Mouse (Mus musculus) lung, postnatal 0 days (tissue): ENCODE data around the gene Sema6b. TPM values are rescaled to one million over a fixed set of nuclear protein-coding genes. Genes with fewer than 3 reads are reported as not detected.
A peak's percentile ranks its signal among the peaks of the same experiment; 100 is the strongest.

Experiments used
- ATAC-seq: fragments of 200-750 bp; cut with Nextera tagmentation; 2 replicates; pipeline ENCODE4 v1.8.0; 2017; ENCODE audit warnings: moderate library complexity
- DNase-seq: peaks from one replicate; pipeline ENCODE4 v3.0.0-alpha.2; 2016; ENCODE audit warnings: low spot score
- H3K27ac ChIP-seq: fragments of 300-500 bp; sonication (generic); 2 replicates; pipeline ENCODE4 v1.5.1; 2014; ENCODE audit warnings: antibody characterized with exemption, mild to moderate bottlenecking, low read length, mixed read lengths
- H3K27me3 ChIP-seq: fragments of 300-500 bp; sonication (generic); replicated peaks from 2 replicates; pipeline ENCODE4 v1.6.1; 2014; ENCODE audit warnings: low read length, mixed read lengths; ENCODE audit not compliant: insufficient read depth
- H3K36me3 ChIP-seq: fragments of 300-500 bp; sonication (generic); 2 replicates; pipeline ENCODE4 v1.6.1; 2014; ENCODE audit warnings: low read length, mixed read lengths; ENCODE audit not compliant: insufficient read depth
- H3K4me1 ChIP-seq: fragments of 300-500 bp; sonication (generic); 2 replicates; pipeline ENCODE4 v1.6.1; 2014; ENCODE audit warnings: antibody characterized with exemption, low read depth, low read length, mixed read lengths; ENCODE audit not compliant: insufficient read depth
- H3K4me2 ChIP-seq: fragments of 300-500 bp; sonication (generic); replicated peaks from 2 replicates; pipeline ENCODE4 v1.6.1; 2014; ENCODE audit warnings: low read depth, mild to moderate bottlenecking, low read length, moderate library complexity, mixed read lengths
- H3K4me3 ChIP-seq: fragments of 300-500 bp; sonication (generic); 2 replicates; pipeline ENCODE4 v1.5.1; 2014; ENCODE audit warnings: low read depth, low read length
- H3K9ac ChIP-seq: fragments of 300-500 bp; sonication (generic); replicated peaks from 2 replicates; pipeline ENCODE4 v1.6.1; 2014; ENCODE audit warnings: low read depth, mild to moderate bottlenecking
- H3K9me3 ChIP-seq: fragments of 300-500 bp; sonication (generic); 2 replicates; pipeline ENCODE4 v1.6.1; 2016; ENCODE audit warnings: low read length, mixed read lengths
- CTCF ChIP-seq: IDR thresholded peaks from 2 replicates; pipeline ENCODE4 v1.5.1; 2016; ENCODE audit warnings: antibody characterized with exemption, mild to moderate bottlenecking
- EP300 ChIP-seq: IDR thresholded peaks from 2 replicates; pipeline ENCODE4 v1.6.1; 2016; ENCODE audit warnings: antibody characterized with exemption, mild to moderate bottlenecking, control low read depth
- WGBS: fragments of 180-500 bp; shearing (Covaris S2); extraction: QIAGEN DNeasy Blood & Tissue Kit; methylation state at CpG from one replicate; pipeline ENCODE4 v1.1.7; 2014; 5-methylcytosine and 5-hydroxymethylcytosine counted together
- polyA plus RNA-seq: library from polyadenylated mRNA; unstranded; fragments of >200 nt; fragmentation: Nextera tagmentation; extraction: Ambion mirVana; gene quantifications from 2 replicates; pipeline ENCODE4 v1.2.1, GENCODE M21; 2015

Gene Sema6b
- polyA plus RNA-seq, 1 experiment from 2014 or later = 0.88 TPM

DNA sequence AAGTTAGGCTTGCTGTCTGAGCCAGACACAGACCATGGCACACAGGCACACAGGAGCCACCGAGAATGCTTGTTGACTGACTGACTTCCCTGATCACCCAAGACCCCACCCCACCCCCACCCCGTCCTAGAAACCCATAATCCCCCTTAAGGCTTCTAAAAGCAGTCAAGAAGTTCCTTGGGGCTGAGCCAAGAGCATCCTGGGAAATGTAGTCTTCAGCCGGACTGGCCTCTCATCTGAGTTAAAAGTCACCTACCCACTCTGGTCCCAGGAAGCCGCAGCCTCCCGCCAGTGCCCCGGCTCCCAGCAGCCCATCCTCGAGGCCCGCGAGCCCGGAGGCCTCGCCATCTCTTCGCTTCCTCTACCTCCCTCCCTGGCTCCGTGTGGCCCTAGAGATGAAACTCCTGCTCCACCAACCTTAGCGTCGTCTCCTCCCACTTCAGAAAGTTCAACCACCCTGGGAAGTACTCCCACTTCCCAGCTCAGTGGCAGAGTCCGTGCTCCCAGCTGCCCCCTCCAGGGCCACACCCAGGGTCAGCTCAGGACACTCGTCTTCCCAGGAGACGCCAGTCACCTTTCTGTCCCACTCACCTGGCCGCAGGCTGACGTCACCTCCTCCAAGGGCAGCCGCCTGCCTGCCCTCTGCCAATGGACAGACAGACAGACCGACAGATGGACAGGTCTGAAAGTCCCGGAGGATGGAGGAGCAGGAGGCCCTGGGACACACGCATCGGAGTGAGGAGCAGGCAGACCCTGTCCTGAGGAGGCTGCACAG is 2.1 kb downstream of the Sema6b start:
- no peak for ATAC-seq
- no peak for DNase-seq
- Histone ChIP-seq H3K36me3 (no peaks in the 10 kb centered on the region), H3K9ac (no peak overlapping the region), H3K4me1 (peaks cover 8% of the 10 kb centered on the region), H3K27ac (no peak overlapping the region), H3K4me2 (no peak overlapping the region; the same call in 1 of the 2 replicates), H3K27me3 (peaks cover 28% of the 10 kb centered on the region; the same call in 1 of the 2 replicates), H3K9me3 (no peaks in the 10 kb centered on the region), H3K4me3 (no peak overlapping the region)
- WGBS = 30% methylated on average over 25 of the region's 25 CpGs
- TF ChIP-seq CTCF (no peak), EP300 (no peak)

DNA sequence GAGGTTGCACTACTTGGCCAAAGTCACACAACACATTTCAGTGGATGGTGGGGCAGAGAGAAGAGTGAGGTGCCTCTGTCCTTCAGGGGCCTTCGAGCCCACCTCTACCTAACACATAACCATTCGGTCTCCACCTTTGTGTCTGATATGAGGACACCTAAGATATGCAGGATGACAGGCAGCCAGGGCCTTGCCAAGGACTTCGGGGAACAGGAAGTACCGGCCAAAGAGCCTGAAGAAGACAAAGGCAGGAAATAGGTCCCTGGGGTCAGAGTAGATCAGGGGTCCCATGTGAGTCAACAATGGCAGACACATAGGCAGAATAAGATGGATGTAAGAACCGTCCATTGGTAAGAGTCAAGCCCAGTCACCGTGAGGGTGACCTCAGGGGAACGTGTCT is 3.6 kb downstream of the Sema6b start:
- WGBS = 63% methylated on average over 7 of the region's 7 CpGs
- peaks cover 19% of the 10 kb centered on the region; the same call in 1 of the 2 replicates for H3K27me3 ChIP-seq

DNA sequence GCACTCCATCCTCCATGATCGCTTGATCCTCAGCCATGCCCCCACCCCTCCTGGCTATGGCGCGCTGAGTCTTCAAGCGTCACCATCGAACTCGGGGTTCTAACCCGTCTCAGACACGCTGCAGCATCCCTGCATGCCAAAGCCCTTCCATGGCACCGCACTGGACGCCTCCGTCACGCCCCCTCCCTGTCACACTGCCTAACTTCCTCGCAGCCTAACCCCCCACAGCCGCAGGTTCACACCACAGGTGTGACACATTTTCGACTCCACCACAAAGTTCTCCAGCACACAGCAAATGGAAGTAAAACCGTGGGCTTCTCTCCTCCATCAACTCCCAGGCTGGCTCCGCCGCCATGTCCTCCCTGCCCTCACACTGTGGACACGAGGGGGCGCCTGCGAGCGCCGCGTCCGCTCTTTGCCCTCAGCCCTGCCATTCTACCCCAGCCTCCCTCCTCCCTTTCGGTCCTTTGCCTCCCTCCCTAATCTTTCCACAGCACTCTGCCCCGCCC is 5.6 kb downstream of the Sema6b start:
- peak overlapping the region; percentile 54 for H3K4me2 ChIP-seq
- 0 out of 2 replicates have a peak, but pooled peaks cover 7% of the 10 kb centered on the region for H3K27me3 ChIP-seq
- H3K9ac ChIP-seq = no peak overlapping the region
- H3K27ac ChIP-seq = peak overlapping the region; percentile 79; the same call in 1 of the 2 replicates
- H3K36me3 ChIP-seq = no peaks in the 10 kb centered on the region
- DNase-seq (peak; percentile 68), ATAC-seq (peak; percentile 38)
- 5% methylated on average over 27 of the region's 27 CpGs for WGBS
- TF ChIP-seq CTCF = peak; percentile 90
- no peak for TF ChIP-seq EP300
- peak overlapping the region; percentile 25 for H3K4me3 ChIP-seq
- no peaks in the 10 kb centered on the region for H3K9me3 ChIP-seq
- no peaks in the 10 kb centered on the region for H3K4me1 ChIP-seq

More for the DNA sequence above, 3.6 kb downstream of the Sema6b start:
- H3K27ac ChIP-seq = no peak overlapping the region
- peaks cover under 1% of the 10 kb centered on the region for H3K4me1 ChIP-seq
- ATAC-seq (no peak), DNase-seq (no peak)
- H3K9ac ChIP-seq = no peak overlapping the region
- no peak overlapping the region for H3K4me3 ChIP-seq
- no peaks in the 10 kb centered on the region for H3K36me3 ChIP-seq
- TF ChIP-seq CTCF = no peak
- peak; percentile 22; the same call in 1 of the 2 replicates for TF ChIP-seq EP300
- no peak overlapping the region for H3K4me2 ChIP-seq
- H3K9me3 ChIP-seq = no peaks in the 10 kb centered on the region

DNA sequence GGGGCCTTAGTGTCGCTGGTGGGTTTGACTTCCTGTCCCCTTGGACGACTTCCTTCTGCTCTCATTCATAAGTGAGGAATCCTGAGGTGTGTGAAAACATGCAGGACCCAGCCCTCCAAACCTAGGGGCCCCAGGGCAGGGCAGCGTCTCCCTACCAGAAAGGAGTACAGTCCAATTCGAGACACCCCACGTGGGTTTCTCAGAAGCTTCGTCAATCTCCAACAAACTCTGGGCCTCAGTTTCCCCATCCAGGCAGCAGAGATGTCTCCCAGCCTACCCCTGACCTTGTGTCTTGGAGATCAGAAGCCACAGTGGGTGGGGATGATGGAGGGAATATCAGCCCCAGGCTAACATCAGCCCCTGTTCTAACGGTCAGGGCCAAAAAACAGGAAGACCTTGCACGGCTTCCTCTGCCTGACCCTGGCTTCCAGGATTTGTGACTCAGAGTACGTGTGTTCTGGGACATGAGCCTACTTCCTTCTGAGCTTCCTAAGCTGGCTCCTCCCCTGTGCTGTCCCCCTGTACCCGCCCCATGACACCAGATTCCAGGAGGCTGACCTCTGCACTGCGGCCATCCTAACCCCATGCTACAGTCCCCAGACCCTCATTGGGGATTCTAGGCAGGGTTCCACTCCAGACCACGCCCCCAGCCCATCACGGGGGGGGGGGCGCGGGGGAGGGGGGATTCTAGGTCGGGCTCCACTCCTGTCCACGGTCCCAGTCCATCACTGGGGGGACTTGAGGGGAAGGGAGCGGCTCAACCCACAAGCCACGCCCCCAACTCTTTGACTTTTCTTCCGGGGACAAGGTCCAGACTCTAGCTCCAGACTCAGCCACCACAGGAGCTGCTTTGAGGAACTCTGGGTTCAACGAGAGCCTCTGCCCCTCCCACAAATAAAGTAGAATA is 6.4 kb downstream of the Sema6b start:
- H3K4me1 ChIP-seq = no peaks in the 10 kb centered on the region
- no peaks in the 10 kb centered on the region for H3K36me3 ChIP-seq
- H3K4me2 ChIP-seq = peak overlapping the region; percentile 54
- DNase-seq (peak; percentile 90), ATAC-seq (peak; percentile 89)
- H3K9ac ChIP-seq = no peak overlapping the region
- TF ChIP-seq CTCF = no peak
- peak; percentile 76 for TF ChIP-seq EP300
- H3K27ac ChIP-seq = peak overlapping the region; percentile 87
- 14% methylated on average over 17 of the region's 21 CpGs for WGBS
- no peaks in the 10 kb centered on the region for H3K9me3 ChIP-seq
- H3K4me3 ChIP-seq = 0 out of 2 replicates have a peak overlapping the region, but pooled peaks have one; percentile 25
- no peaks in the 10 kb centered on the region for H3K27me3 ChIP-seq

DNA sequence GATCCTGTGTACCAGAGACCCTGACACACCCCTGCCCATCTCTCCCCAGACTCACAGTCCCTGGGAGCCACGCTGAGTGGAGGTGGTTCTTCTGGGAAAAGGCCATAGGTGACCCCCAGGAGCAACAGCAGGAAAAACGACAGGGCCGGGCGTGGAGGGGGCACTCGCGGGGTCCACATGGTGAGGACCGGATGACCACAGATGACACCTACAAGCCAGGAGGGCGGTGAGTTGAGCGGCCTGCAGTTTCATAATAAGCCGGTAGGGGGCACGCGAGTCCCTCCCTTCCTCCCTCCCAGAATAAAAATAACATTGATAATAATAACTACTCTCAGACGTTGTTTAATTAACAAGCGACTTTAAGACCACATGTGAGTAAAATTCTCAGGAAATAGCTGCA is 7.5 kb downstream of the Sema6b start:
- H3K27ac ChIP-seq = no peak overlapping the region
- 2% methylated on average over 14 of the region's 14 CpGs for WGBS
- no peaks in the 10 kb centered on the region for H3K36me3 ChIP-seq
- H3K9me3 ChIP-seq = no peaks in the 10 kb centered on the region
- H3K9ac ChIP-seq = no peak overlapping the region
- ATAC-seq (0 out of 2 replicates have a peak, but pooled peaks have one; percentile 6), DNase-seq (peak; percentile 77)
- no peak overlapping the region for H3K4me2 ChIP-seq
- H3K4me1 ChIP-seq = no peaks in the 10 kb centered on the region
- H3K27me3 ChIP-seq = no peaks in the 10 kb centered on the region
- H3K4me3 ChIP-seq = no peak overlapping the region
- TF ChIP-seq CTCF (peak; percentile 89), EP300 (no peak)

DNA sequence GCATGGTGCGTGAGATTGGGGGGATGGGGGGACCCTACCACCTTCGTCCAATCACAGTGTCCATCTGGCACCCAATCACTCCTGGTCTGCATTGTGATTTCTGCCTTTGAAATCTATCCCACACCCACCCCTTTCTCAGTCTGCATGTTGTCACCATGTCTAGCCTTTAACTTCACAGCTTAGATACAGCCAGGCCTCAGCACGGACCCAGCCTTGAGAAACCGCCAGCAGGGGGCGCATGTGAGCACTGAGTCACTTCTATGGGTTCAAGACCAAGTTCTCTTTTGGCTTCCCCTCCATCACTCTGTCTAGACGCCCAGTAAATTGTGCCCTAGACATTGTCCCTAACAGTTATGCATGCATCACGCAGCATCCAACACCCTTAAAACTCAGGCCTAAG is 8.3 kb downstream of the Sema6b start:
- Histone ChIP-seq H3K27me3 (no peaks in the 10 kb centered on the region), H3K27ac (no peak overlapping the region), H3K4me2 (no peak overlapping the region), H3K4me1 (no peaks in the 10 kb centered on the region), H3K9me3 (no peaks in the 10 kb centered on the region), H3K9ac (no peak overlapping the region), H3K36me3 (no peaks in the 10 kb centered on the region), H3K4me3 (no peak overlapping the region)
- WGBS = 36% methylated on average over 7 of the region's 7 CpGs
- TF ChIP-seq EP300 = no peak
- peak; percentile 81 for TF ChIP-seq CTCF
- DNase-seq (peak; percentile 46), ATAC-seq (no peak)
